Mouse (Mus musculus) left cerebral cortex, postnatal 36 days (tissue): ENCODE measurements around the gene Slc30a3. TPM values are rescaled to one million over a fixed set of nuclear protein-coding genes. Genes with fewer than 3 reads are reported as not detected.
A peak's percentile ranks its signal among the peaks of the same experiment; 100 is the strongest.
"Not testable (repeated sequence)": the region's sequence is repeated elsewhere in the genome, so short reads cannot be mapped to it uniquely, and the experiment has no call there.

ENCODE experiments used
- DNase-seq, 2 experiments: peaks; one replicate each; pipeline ENCODE4 v3.0.0; 2021 to 2022; ENCODE audit warnings: low spot score in 2 of 2, mixed read lengths in 1 of 2
- intact Hi-C: fragments of 180-260 bp; cut with DNase I; formaldehyde crosslinking; loops from one replicate; pipeline ENCODE4 v1.15.1; 2025
- total RNA-seq, 2 experiments: library from RNA; stranded (reverse); gene quantifications; 2 replicates each; pipeline ENCODE4 v1.2.3; 2021

The Slc30a3 gene
- total RNA-seq, 2 experiments from 2014 or later, result 155 to 159 TPM

DNA sequence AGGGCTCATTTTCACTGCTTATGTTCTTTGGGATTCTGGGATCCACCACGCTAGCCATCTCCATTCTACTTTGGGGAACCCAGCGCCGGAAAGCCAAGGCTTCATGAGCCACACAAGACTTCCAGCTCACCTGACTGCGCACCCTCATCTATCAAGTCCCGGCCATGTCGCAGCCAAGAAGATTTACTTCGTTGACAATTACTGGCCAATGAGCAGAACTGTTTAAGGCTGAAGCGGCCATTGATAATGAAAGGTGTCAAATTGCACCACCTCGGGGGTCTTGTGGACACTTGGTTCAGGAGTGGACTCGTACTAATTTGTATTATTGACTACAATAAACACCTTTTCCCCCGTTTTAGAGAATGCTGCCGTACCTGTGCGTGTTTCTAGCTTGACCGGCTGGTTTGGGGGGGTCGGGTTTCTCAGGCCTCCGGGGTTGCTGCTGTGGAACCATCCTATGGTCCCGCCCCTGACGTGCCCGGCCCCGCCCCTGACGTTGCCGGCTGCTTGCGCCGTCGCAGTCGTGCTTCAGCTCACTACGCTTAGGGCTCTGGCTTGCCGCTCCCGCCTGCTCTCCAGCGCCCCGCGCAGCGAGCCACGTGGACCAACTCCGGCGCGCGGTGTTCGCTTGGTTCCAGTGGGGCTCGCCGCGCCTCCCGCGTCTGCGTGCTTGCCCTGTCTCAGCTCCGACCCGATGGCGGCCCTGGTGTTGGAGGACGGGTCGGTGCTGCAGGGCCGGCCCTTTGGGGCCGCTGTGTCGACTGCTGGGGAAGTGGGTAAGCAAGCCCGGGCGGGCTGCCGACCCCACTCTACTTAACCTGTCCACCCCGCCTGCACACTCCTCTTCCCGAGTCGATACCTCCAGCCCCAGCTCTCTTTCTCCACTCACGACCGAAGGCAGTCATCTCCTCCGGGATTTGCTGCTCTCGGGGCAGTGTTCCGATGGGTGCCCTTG is 53.5 kb downstream of the Slc30a3 start, which contains the start of gene Cad:
Gene Cad, plus strand, starts transcription at position 520 of the 955 bp plus-strand sequence.
- intact Hi-C loops, result no loop called here

GRCm38 (mm10) chr5:31053728-31054127 is 54.3 kb downstream of the Slc30a3 start:
- DNase-seq, intact Hi-C loops: not testable (repeated sequence)

More for the DNA sequence above, 53.5 kb downstream of the Slc30a3 start, which contains the start of gene Cad:
- peak; percentile 94 to 96 for DNase-seq

GRCm38 (mm10) chr5:31050427-31050826 is 57.6 kb downstream of the Slc30a3 start:
- intact Hi-C loops, result no loop called here
- DNase-seq, result no peak

DNA sequence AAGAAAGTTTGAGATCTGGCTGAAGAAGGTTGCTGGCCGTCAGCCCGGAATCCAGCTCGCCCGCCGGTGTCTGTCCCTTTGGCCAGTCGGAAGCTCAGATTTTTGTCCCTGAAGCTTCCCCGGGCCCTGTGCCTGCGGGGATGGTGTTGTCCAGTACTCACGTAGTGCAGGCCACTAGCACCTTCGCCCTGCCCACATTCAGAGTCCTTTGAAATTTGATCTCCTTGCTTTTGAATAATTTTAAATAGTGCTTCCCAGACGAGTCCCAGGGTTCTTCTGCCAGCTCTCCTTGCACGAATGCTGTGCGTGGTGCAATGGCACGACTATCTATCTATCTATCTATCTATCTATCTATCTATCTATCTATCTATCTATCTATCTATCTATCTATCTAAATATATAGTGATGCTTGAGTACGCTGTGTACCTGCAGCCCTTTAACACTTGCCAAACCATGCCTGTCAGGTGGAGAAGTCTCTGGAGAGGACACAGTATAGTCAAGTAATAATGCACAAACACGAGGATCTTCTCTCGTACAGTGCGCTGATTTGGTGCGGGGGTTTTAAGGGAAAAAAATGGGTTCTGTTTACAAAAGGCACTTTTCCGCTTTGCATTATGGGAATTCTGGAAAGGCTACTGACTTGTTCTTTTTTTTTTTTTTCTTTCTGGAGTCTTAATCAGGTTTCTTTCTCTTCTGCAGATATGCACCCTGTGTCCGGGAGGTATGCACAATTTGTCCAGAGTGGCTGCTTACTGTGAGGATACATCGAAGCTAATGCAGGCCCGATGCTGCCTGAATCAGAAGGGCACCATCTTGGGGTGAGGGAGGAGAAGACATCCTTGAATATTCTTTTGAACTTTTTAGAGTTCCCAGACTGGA is 59.0 kb downstream of the Slc30a3 start, which contains the start of gene Slc5a6:
Gene Slc5a6, minus strand, starts transcription at position 162 of the 879 bp plus-strand sequence.
- intact Hi-C loops, result loop anchor here (5.0 kb wide), 1 partner anchor 87 kb away; the partner anchor contains the start of gene Preb

DNA sequence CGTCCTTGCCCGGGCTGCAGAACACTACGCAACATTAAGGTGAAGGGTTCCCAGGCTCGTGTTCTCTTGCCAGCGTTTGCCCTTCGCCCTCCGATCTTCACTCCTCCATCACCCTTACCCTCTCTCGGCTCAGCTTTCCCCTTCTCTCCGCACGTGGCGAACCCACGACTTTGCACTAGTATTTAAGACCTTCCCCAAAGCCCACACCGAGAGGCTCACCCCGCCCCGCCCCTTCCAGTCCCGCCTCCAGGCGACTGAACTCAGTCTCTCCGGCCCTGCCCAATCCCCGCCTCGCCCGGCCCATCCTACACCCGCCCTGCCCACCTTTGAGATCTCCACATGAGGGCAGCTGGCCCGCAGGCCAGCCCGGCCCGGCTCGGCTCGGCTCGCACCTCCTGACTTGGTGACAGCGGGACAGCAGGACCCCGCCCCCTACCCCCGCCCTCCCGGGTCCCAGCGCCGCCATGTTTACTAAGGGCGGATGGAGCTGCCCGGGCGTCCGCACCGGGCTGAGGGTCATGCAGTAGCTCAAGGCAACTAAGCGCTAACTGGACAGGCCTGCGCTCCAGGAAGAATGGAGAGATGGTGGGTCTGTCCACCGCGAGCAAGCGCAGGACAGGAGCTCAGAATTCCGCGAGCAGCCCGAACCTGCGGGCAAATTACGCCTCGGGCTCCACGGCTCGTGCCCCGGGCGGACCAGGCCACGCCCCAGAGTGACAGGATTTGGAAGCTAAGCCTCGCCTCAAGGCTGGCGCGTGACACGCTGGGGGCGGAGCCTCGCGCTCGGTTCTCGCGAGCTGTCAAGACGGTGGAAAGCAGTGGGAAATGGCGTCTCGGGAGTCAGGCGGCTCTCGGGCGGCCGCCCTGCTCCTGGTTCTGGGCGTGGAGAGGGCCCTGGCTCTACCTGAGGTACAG is 59.9 kb downstream of the Slc30a3 start, which contains the start of gene Atraid:
Gene Atraid, plus strand, starts transcription at position 465 of the 915 bp plus-strand sequence.
- intact Hi-C loops, result loop anchor here (5.0 kb wide), 1 partner anchor 86 kb away; the partner anchor contains the start of gene Preb
- peak; percentile 98 to 99 for DNase-seq

More for the DNA sequence above, 59.0 kb downstream of the Slc30a3 start, which contains the start of gene Slc5a6:
- DNase-seq, result peak; percentile 27 to 28

GRCm38 (mm10) chr5:31047074-31047473 is 61.0 kb downstream of the Slc30a3 start:
- no peak for DNase-seq
- intact Hi-C loops, result loop anchor here (5.0 kb wide), 1 partner anchor 85 kb away; the partner anchor contains the start of gene Preb

- intact Hi-C loops, result loop anchor here (5.0 kb wide), 1 partner anchor 84 kb away; the partner anchor contains the start of gene Preb
- no peak for DNase-seq
Observed at GRCm38 (mm10) chr5:31046416-31046815, 61.6 kb downstream of the Slc30a3 start.

- intact Hi-C loops, result no loop called here
- DNase-seq, result no peak
Observed at GRCm38 (mm10) chr5:31038171-31038845, 69.7 kb downstream of the Slc30a3 start.

- DNase-seq, intact Hi-C loops: not testable (repeated sequence)
Observed at GRCm38 (mm10) chr5:31036556-31036955, 71.5 kb downstream of the Slc30a3 start.

Other genes with a start within 250 kb of the Slc30a3 start
- gene Tmem214, start 240.2 kb downstream of the Slc30a3 start, total RNA-seq, result 10 to 100 TPM; 51.9 to 79.5 TPM
- gene Agbl5, start 219.5 kb downstream of the Slc30a3 start, total RNA-seq, result 10 to 100 TPM; 13.5 to 20.2 TPM
- 10 to 100 TPM; 82.6 to 97.0 TPM for gene Ost4, start 200.4 kb downstream of the Slc30a3 start, total RNA-seq
- gene Emilin1, start 194.8 kb downstream of the Slc30a3 start, total RNA-seq, result 1 to 10 TPM; 1.7 to 5.1 TPM
- 10 to 100 TPM; 14.4 TPM for gene Khk, start 186.8 kb downstream of the Slc30a3 start, total RNA-seq
- gene Cgref1, start 162.6 kb downstream of the Slc30a3 start, total RNA-seq, result 10 to 100 TPM; 26.1 to 26.4 TPM
- 100 to 1,000 TPM; 121 to 128 TPM for gene Preb, start 147.9 kb downstream of the Slc30a3 start, total RNA-seq
- gene Tcf23, start 139.6 kb downstream of the Slc30a3 start, total RNA-seq, result under 1 TPM; 0.15 to 0.27 TPM
- 10 to 100 TPM; 74.3 to 75.8 TPM for gene Atraid, start 59.9 kb downstream of the Slc30a3 start, total RNA-seq
- 10 to 100 TPM; 14.4 to 17.9 TPM for gene Slc5a6, start 59.3 kb downstream of the Slc30a3 start, total RNA-seq
- 10 to 100 TPM; 18.1 to 21.8 TPM for gene Cad, start 53.5 kb downstream of the Slc30a3 start, total RNA-seq
- gene Dnajc5g, start 2.0 kb downstream of the Slc30a3 start, total RNA-seq, result not detected
- gene Trim54, start 8.5 kb upstream of the Slc30a3 start, total RNA-seq, result 1 to 10 TPM; 1.4 to 2.8 TPM
- gene Ucn, start 30.6 kb upstream of the Slc30a3 start, total RNA-seq, result 1 to 10 TPM in 1 of 2 experiments, not detected in 1; 2.4 TPM
- 10 to 100 TPM; 46.2 to 50.8 TPM for gene Mpv17, start 46.0 kb upstream of the Slc30a3 start, total RNA-seq
- 1 to 10 TPM; 2.0 to 5.1 TPM for gene Gm29609, start 71.7 kb upstream of the Slc30a3 start, total RNA-seq
- gene Gtf3c2, start 71.9 kb upstream of the Slc30a3 start, total RNA-seq, result 10 to 100 TPM; 48.0 to 73.7 TPM
- 10 to 100 TPM; 78.9 to 84.4 TPM for gene Snx17, start 85.0 kb upstream of the Slc30a3 start, total RNA-seq
- gene Eif2b4, start 85.2 kb upstream of the Slc30a3 start, total RNA-seq, result 10 to 100 TPM; 36.2 to 41.1 TPM
- 10 to 100 TPM; 26.8 to 29.3 TPM for gene Zfp513, start 94.1 kb upstream of the Slc30a3 start, total RNA-seq
- 10 to 100 TPM; 70.2 to 71.8 TPM for gene Ppm1g, start 112.5 kb upstream of the Slc30a3 start, total RNA-seq
- gene Nrbp1, start 132.6 kb upstream of the Slc30a3 start, total RNA-seq, result 10 to 100 TPM; 77.9 to 80.9 TPM
- not detected for gene Gm9970, start 133.0 kb upstream of the Slc30a3 start, total RNA-seq
- gene Krtcap3, start 143.5 kb upstream of the Slc30a3 start, total RNA-seq, result 1 to 10 TPM; 2.2 to 4.0 TPM
- gene Ift172, start 182.9 kb upstream of the Slc30a3 start, total RNA-seq, result 100 to 1,000 TPM in 1 of 2 experiments, 10 to 100 TPM in 1; 78.3 to 102 TPM
- 100 to 1,000 TPM; 147 to 162 TPM for gene Fndc4, start 187.8 kb upstream of the Slc30a3 start, total RNA-seq
- gene Gckr, start 189.2 kb upstream of the Slc30a3 start, total RNA-seq, result under 1 TPM in 1 of 2 experiments, not detected in 1; 0.25 TPM